Mouse (Mus musculus) kidney, embryonic 14.5 days (tissue): Measurements from ENCODE around the gene Agbl2. TPM values are rescaled to one million over a fixed set of nuclear protein-coding genes. Genes with fewer than 3 reads are reported as not detected.

Experiments used
- polyA plus RNA-seq: library from polyadenylated mRNA; unstranded; fragments of >200 nt; fragmentation: Nextera tagmentation; extraction: Ambion mirVana; gene quantifications from 2 replicates; pipeline ENCODE4 v1.2.1, GENCODE M21; 2014

Gene Agbl2
- polyA plus RNA-seq, 1 experiment from 2014 or later: 0.37 TPM

Other genes with a start within 250 kb of the Agbl2 start
- 7.6 and 10.8 TPM in 2 replicates for gene Ptprj, start 202.1 kb upstream of the Agbl2 start, polyA plus RNA-seq
- gene Nup160, start 105.5 kb upstream of the Agbl2 start, polyA plus RNA-seq: 34.8 and 68.0 TPM in 2 replicates
- 82.6 and 118 TPM in 2 replicates for gene Fnbp4, start 37.4 kb upstream of the Agbl2 start, polyA plus RNA-seq
- gene Mtch2, start 64.4 kb downstream of the Agbl2 start, polyA plus RNA-seq: 249 and 251 TPM in 2 replicates
- 7.7 and 13.2 TPM in 2 replicates for gene C1qtnf4, start 103.1 kb downstream of the Agbl2 start, polyA plus RNA-seq
- gene Kbtbd4, start 122.0 kb downstream of the Agbl2 start, polyA plus RNA-seq: 37.5 and 43.4 TPM in 2 replicates
- gene Ndufs3, start 122.1 kb downstream of the Agbl2 start, polyA plus RNA-seq: 233 and 251 TPM in 2 replicates
- gene Celf1, start 157.7 kb downstream of the Agbl2 start, polyA plus RNA-seq: 50.9 and 77.6 TPM in 2 replicates